Mouse (Mus musculus) lung, embryonic 14.5 days (tissue): Measurements from ENCODE around the gene Eef1akmt3. TPM values are rescaled to one million over a fixed set of nuclear protein-coding genes. Genes with fewer than 3 reads are reported as not detected.

Experiments
- ATAC-seq: fragments of 200-750 bp; cut with Nextera tagmentation; 2 replicates; pipeline ENCODE4 v1.8.0; 2017; ENCODE audit warnings: mild to moderate bottlenecking, moderate TSS enrichment, moderate library complexity; ENCODE audit not compliant: insufficient read depth
- DNase-seq: peaks from one replicate; pipeline ENCODE4 v3.0.0-alpha.2; 2015
- H3K27ac ChIP-seq: fragments of 300-500 bp; sonication (generic); 2 replicates; pipeline ENCODE4 v1.5.1; 2014; ENCODE audit warnings: low read depth, mild to moderate bottlenecking, moderate library complexity
- H3K27me3 ChIP-seq: fragments of 300-500 bp; sonication (generic); 2 replicates; pipeline ENCODE4 v1.6.1; 2014; ENCODE audit warnings: low read length, control low read depth; ENCODE audit not compliant: insufficient read depth
- H3K36me3 ChIP-seq: fragments of 300-500 bp; sonication (generic); 2 replicates; pipeline ENCODE4 v1.6.1; 2014; ENCODE audit warnings: control low read depth; ENCODE audit not compliant: insufficient read depth
- H3K4me1 ChIP-seq: fragments of 300-500 bp; sonication (generic); 2 replicates; pipeline ENCODE4 v1.6.1; 2014; ENCODE audit warnings: antibody characterized with exemption, control low read depth; ENCODE audit not compliant: insufficient read depth
- H3K4me2 ChIP-seq: fragments of 300-500 bp; sonication (generic); 2 replicates; pipeline ENCODE4 v1.6.1; 2014; ENCODE audit warnings: mild to moderate bottlenecking
- H3K4me3 ChIP-seq: fragments of 300-500 bp; sonication (generic); 2 replicates; pipeline ENCODE4 v1.5.1; 2014; ENCODE audit warnings: low read depth, low read length
- H3K9ac ChIP-seq: fragments of 300-500 bp; sonication (generic); 2 replicates; pipeline ENCODE4 v1.6.1; 2014
- H3K9me3 ChIP-seq: fragments of 300-500 bp; sonication (generic); 2 replicates; pipeline ENCODE4 v1.6.1; 2016; ENCODE audit warnings: low read depth, low read length, control low read depth
- CTCF ChIP-seq: IDR thresholded peaks from 2 replicates; pipeline ENCODE4 v1.5.1; 2016; ENCODE audit warnings: antibody characterized with exemption, low read depth
- WGBS: fragments of 180-500 bp; shearing (Covaris S2); extraction: QIAGEN DNeasy Blood & Tissue Kit; methylation state at CpG from one replicate; pipeline ENCODE4 v1.1.7; 2014; 5-methylcytosine and 5-hydroxymethylcytosine counted together
- polyA plus RNA-seq: library from polyadenylated mRNA; unstranded; fragments of >200 nt; fragmentation: Nextera tagmentation; extraction: Ambion mirVana; gene quantifications from 2 replicates; pipeline ENCODE4 v1.2.1, GENCODE M21; 2014

The Eef1akmt3 gene
- polyA plus RNA-seq, 1 experiment from 2014 or later, result 0.74 TPM

DNA sequence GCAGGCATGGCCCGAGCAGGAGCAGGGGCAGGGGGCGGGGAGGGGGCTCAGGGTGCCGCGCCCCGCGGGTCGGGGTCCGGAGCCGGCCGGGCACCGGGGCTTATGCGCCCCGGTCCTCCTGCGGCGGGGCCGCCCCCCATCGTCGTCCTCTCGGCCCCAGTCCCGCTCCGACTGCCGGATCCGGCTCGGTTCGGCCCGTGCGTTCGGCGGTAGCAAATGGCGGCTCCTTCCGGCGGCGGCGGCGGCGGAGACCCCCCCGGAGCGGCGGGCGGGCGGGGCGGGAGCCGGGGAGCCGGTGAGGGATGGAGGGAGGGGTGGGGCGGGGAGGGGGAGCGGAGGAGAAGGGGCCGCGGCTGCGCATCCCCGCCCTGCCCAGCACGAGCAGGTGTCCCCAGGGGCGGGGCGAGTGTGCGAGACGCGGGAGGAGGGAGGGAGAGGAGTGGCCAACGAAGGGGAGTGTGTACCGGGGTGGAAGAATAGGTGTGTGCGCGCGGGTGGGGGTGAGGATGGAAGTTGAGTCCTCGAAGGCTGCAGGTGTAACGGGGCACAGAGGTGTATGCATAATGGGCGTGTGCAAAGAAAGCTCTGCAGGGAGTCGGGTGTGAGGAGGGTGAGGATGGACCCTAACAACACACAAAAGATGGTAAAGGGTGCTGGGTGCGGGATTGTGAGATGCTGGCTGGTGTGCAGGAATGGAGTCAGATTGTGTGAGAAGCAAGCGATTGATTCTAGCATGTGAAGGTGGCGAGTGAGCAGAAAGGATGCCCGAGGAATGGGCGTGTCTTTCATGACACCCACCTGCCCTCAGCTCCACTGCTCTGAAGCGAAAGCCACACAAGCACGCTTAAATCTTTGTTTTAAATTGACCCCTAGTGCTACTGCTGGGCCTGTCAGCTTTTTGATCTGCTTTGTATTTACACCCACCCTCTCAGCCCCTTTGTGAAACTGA, 18.9 kb upstream of the Eef1akmt3 start, which contains the start of gene March9:
Gene March9, minus strand, starts transcription at position 217 of the 949 bp plus-strand sequence.
- Histone ChIP-seq H3K9ac (peak within 1 kb of the TSS; percentile 72), H3K4me2 (peak within 1 kb of the TSS; percentile 95), H3K4me1 (peaks cover 12% of the 10 kb centered on the region; the same call in 1 of the 2 replicates), H3K36me3 (peaks cover 18% of the 10 kb centered on the region), H3K27me3 (peaks cover 30% of the 10 kb centered on the region), H3K4me3 (peak within 1 kb of the TSS; percentile 70), H3K27ac (peak within 1 kb of the TSS; percentile 46; the same call in 1 of the 2 replicates), H3K9me3 (no peaks in the 10 kb centered on the region)
- peak; percentile 16; the same call in 1 of the 2 replicates for ATAC-seq
- peak; percentile 80 for DNase-seq
- TF ChIP-seq CTCF, result no peak
- WGBS, result under 1% methylated on average over 61 of the region's 72 CpGs

DNA sequence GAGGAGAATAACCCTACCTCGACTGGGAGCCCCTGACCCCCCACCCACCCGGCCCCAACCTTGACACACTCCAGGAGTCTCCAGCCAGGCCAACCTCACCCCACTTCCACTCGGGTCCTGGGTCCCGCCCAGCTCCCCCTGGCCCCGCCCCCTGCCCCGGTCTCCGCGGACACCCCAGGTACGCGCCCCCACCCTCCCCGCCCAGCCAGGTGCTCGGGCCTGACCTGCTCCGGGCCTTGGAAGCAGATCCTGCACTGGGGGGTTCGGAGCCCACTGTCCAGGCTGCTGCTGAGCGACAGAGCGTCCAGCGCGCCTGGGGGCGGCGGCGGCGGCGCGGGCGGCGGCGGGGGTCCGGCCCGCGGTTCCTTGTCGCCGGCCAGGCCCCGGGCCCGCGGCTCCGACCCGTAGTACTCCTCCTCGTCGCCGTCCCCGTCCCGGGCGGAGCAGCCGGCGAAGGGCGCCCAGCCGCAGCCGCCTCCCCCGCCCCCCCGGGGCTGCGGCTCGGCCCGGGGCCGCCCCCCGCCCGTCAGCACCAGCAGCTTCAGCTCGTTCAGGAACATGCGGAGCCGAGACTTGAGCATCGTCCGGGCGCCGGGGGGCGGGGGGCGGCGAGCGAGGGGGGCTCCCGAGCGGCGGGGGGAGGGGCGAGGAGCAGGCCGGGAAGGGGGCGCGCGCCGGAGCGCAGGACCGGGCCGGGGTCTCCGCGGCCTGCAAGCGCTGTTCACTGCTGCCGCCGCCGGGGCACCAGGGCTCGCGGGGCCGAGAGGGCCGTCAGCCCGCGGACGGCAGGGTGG, 18.1 kb upstream of the Eef1akmt3 start:
- peak overlapping the region; percentile 72 for H3K9ac ChIP-seq
- no peak for ATAC-seq
- DNase-seq, result no peak
- WGBS, result under 1% methylated on average over 60 of the region's 92 CpGs
- H3K27ac ChIP-seq, result peak overlapping the region; percentile 46; the same call in 1 of the 2 replicates
- 0 out of 2 replicates have a peak, but pooled peaks cover 8% of the 10 kb centered on the region for H3K4me1 ChIP-seq
- H3K4me3 ChIP-seq, result peak overlapping the region; percentile 70
- H3K36me3 ChIP-seq, result 0 out of 2 replicates have a peak, but pooled peaks cover 16% of the 10 kb centered on the region
- H3K4me2 ChIP-seq, result peak overlapping the region; percentile 95
- no peak for TF ChIP-seq CTCF
- H3K27me3 ChIP-seq, result peaks cover 30% of the 10 kb centered on the region
- no peaks in the 10 kb centered on the region for H3K9me3 ChIP-seq

DNA sequence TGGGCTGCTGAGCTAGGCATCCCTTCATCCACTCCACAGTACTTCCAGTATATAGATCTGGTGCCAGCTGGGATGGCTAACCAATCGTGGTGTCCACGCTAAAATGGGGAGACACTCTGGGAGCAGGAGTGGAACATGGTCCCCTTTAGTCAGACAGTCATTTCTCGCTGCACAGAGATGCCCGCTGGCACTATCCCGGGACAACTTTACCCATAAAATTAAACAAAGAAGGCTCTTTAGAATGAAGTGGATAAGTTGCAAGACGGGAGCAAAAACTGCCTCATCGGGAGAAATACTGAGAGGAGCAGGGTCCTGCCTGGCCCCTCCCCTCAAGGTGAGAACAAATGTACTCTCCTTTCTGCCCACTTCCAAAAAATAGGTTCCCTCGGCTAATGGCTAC, 17.4 kb upstream of the Eef1akmt3 start:
- Histone ChIP-seq H3K4me2 (peak overlapping the region; percentile 95), H3K4me3 (peak overlapping the region; percentile 70), H3K36me3 (0 out of 2 replicates have a peak, but pooled peaks cover 16% of the 10 kb centered on the region), H3K27me3 (peaks cover 30% of the 10 kb centered on the region), H3K27ac (no peak overlapping the region), H3K9me3 (no peaks in the 10 kb centered on the region), H3K4me1 (0 out of 2 replicates have a peak, but pooled peaks cover 8% of the 10 kb centered on the region), H3K9ac (peak overlapping the region; percentile 72; the same call in 1 of the 2 replicates)
- TF ChIP-seq CTCF, result no peak
- ATAC-seq (no peak), DNase-seq (no peak)
- WGBS, result 10% methylated on average over 8 of the region's 8 CpGs

DNA sequence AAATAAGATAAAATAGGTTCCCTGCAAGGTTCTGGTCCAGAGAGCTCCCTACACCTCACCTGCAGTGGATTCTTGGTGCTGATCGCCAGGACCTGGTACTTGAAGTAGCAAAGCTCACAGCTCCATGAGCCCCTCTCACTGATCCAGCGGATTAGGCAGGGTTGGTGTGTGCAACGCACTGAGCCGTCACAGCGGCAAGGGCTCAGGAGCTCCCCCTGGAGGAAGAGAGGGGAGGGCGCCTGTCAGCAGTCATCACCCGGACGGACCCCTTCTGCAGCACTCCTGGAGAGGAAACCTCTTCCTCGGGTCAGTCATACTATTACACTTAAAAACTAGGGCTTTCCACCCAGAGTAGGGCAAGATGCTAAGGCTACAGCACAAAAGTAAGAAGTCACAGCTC, 16.8 kb upstream of the Eef1akmt3 start:
- Histone ChIP-seq H3K4me1 (0 out of 2 replicates have a peak, but pooled peaks cover 8% of the 10 kb centered on the region), H3K4me2 (peak overlapping the region; percentile 95), H3K27me3 (peaks cover 30% of the 10 kb centered on the region), H3K36me3 (0 out of 2 replicates have a peak, but pooled peaks cover 16% of the 10 kb centered on the region), H3K27ac (no peak overlapping the region), H3K9ac (no peak overlapping the region), H3K9me3 (no peaks in the 10 kb centered on the region), H3K4me3 (peak overlapping the region; percentile 70)
- ATAC-seq (peak; percentile 25; the same call in 1 of the 2 replicates), DNase-seq (peak; percentile 90)
- peak; percentile 97 for TF ChIP-seq CTCF
- 0% methylated on average over 9 of the region's 9 CpGs for WGBS

DNA sequence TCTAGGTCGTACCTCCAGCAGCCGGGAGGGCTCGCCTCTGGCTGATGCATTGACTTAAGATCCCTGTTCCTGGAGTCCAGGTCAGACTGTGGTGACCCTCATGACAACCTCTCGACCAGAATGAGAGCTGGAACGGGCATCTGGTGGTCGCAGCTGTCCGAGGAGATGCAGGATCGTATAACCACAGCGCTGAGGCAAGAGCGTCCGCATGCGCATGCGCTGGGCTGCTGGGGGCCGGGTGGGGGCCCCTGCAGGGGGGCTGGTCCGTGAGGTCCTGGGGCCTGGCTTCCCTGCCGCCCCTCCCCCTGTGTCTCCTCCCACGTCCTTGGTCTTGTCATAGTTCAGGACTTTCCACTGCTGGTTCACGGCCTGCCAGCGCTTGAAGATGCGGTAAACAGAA, 15.2 kb upstream of the Eef1akmt3 start:
- DNase-seq (no peak), ATAC-seq (no peak)
- H3K36me3 ChIP-seq, result 0 out of 2 replicates have a peak, but pooled peaks cover 16% of the 10 kb centered on the region
- no peaks in the 10 kb centered on the region for H3K9me3 ChIP-seq
- H3K27me3 ChIP-seq, result peaks cover 36% of the 10 kb centered on the region
- H3K27ac ChIP-seq, result no peak overlapping the region
- no peak overlapping the region for H3K4me2 ChIP-seq
- H3K9ac ChIP-seq, result no peak overlapping the region
- 82% methylated on average over 20 of the region's 20 CpGs for WGBS
- H3K4me1 ChIP-seq, result 0 out of 2 replicates have a peak, but pooled peaks cover 4% of the 10 kb centered on the region
- no peak for TF ChIP-seq CTCF
- H3K4me3 ChIP-seq, result no peak overlapping the region

DNA sequence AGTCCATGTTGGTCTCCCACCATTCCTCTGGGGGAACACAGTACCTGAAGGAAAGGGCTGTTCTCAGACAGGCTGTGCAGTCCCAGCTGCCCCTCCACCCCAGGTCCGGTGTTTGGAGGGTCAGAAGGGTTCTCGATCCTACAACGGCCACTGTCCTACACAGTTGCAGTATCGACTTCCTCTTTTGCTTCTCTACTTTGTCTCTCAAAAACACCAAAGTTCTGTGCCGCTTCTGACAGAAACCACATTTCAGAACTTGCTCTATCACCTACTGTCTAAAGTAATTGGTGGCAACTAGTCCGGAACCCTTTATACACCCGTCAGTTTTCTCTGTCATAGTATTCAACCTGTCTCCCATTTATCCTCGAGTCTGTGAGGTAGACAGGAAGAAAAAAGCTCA, 14.1 kb upstream of the Eef1akmt3 start:
- Histone ChIP-seq H3K27me3 (peaks cover 38% of the 10 kb centered on the region), H3K27ac (no peak overlapping the region), H3K9me3 (no peaks in the 10 kb centered on the region), H3K9ac (no peak overlapping the region), H3K4me1 (0 out of 2 replicates have a peak, but pooled peaks cover 4% of the 10 kb centered on the region), H3K4me3 (no peak overlapping the region), H3K4me2 (no peak overlapping the region), H3K36me3 (0 out of 2 replicates have a peak, but pooled peaks cover 16% of the 10 kb centered on the region)
- ATAC-seq, result no peak
- WGBS, result 87% methylated on average over 8 of the region's 8 CpGs
- no peak for TF ChIP-seq CTCF
- DNase-seq, result no peak
